Mouse (Mus musculus) lung, postnatal 14 days (tissue): Measurements from ENCODE around the gene Hemk1.
A peak's percentile ranks its signal among the peaks of the same experiment; 100 is the strongest.

Source experiments
- DNase-seq: peaks from one replicate; pipeline ENCODE4 v3.0.0; 2021

Hemk1 gene

GRCm38 (mm10) chr9:107290897-107291296 lies 47.3 kb downstream of the Hemk1 start:
- peak; percentile 93 for DNase-seq

- DNase-seq, result peak; percentile 89
Measured at GRCm38 (mm10) chr9:107289211-107290076, 48.7 kb downstream of the Hemk1 start, which contains the start of gene Mapkapk3. Gene Mapkapk3, minus strand, starts transcription at chr9:107289877.

GRCm38 (mm10) chr9:107288711-107289110 lies 49.4 kb downstream of the Hemk1 start:
- DNase-seq, result peak; percentile 54

GRCm38 (mm10) chr9:107288105-107288650 lies 50.0 kb downstream of the Hemk1 start:
- no peak for DNase-seq

- no peak for DNase-seq
Measured at GRCm38 (mm10) chr9:107287294-107287693, 50.9 kb downstream of the Hemk1 start.

GRCm38 (mm10) chr9:107285009-107285408 lies 53.1 kb downstream of the Hemk1 start:
- peak; percentile 50 for DNase-seq

GRCm38 (mm10) chr9:107282951-107283350 lies 55.2 kb downstream of the Hemk1 start:
- DNase-seq, result no peak

GRCm38 (mm10) chr9:107281241-107281987 lies 56.7 kb downstream of the Hemk1 start:
- DNase-seq, result no peak

GRCm38 (mm10) chr9:107280322-107281027 lies 57.7 kb downstream of the Hemk1 start:
- peak; percentile 20 for DNase-seq

GRCm38 (mm10) chr9:107279378-107280321 lies 58.5 kb downstream of the Hemk1 start:
- DNase-seq, result peak; percentile 26

GRCm38 (mm10) chr9:107278527-107279377 lies 59.4 kb downstream of the Hemk1 start:
- DNase-seq, result peak; percentile 21

- DNase-seq, result no peak
Measured at GRCm38 (mm10) chr9:107278126-107278525, 60.0 kb downstream of the Hemk1 start.

- no peak for DNase-seq
Measured at GRCm38 (mm10) chr9:107277603-107278002, 60.5 kb downstream of the Hemk1 start.
